In genomic region chr14:60735848-60736547, GRCm38 (mm10) we compare ENCODE assay signal across 8 mouse cellular contexts. TPM values are rescaled to one million over a fixed set of nuclear protein-coding genes. Genes with fewer than 3 reads are reported as not detected.
DNase-seq lines count a peak whose midpoint lies in the region; ATAC-seq and TF ChIP-seq lines count a peak whose summit lies in the region.

No protein-coding gene starts in this region.

- H3K4me3 ChIP-seq in heart, embryonic 16.5 days (ENCODE audit: low read length) = peak overlapping the region; percentile 31
- no peak overlapping the region for H3K4me3 ChIP-seq in cortical plate, adult 2 months (ENCODE audit: insufficient read depth, low read length)
- no peak overlapping the region for H3K4me3 ChIP-seq in intestine, embryonic 14.5 days (ENCODE audit: low read depth, low read length)

- no peak for TF ChIP-seq POLR2A in cortical plate, adult 2 months (IDR thresholded peaks at IDR 0.05; ENCODE audit: extremely low read depth, insufficient read depth, low read length)

- no peaks in the 10 kb centered on the region for H3K36me3 ChIP-seq in heart, embryonic 16.5 days (ENCODE audit: control insufficient read depth, insufficient read depth)
- no peaks in the 10 kb centered on the region for H3K36me3 ChIP-seq in intestine, embryonic 14.5 days (ENCODE audit: control insufficient read depth, insufficient read depth, low read length)

- H3K9ac ChIP-seq in heart, embryonic 16.5 days (ENCODE audit: low read length) = peak overlapping the region; percentile 76
- no peak overlapping the region for H3K9ac ChIP-seq in intestine, embryonic 14.5 days (ENCODE audit: low read length)

- no peak for DNase-seq in heart, adult 18-20 months
- no peak for DNase-seq in intestine, embryonic 14.5 days (ENCODE audit: low spot score)
- DNase-seq in thymus, postnatal 36 days = no peak
- DNase-seq in spleen, adult 12 weeks (ENCODE audit: low spot score) = no peak
- DNase-seq in right cerebral cortex, postnatal 4 days = no peak

- peak overlapping the region; percentile 96 for H3K27ac ChIP-seq in heart, embryonic 16.5 days (ENCODE audit: low read length)
- H3K27ac ChIP-seq in cortical plate, adult 2 months (ENCODE audit: insufficient read depth, low read length) = 0 out of 2 replicates have a peak overlapping the region, but pooled peaks have one; percentile 32
- H3K27ac ChIP-seq in intestine, embryonic 14.5 days (ENCODE audit: low read depth) = peak overlapping the region; percentile 80; the same call in 1 of the 2 replicates

- H3K4me2 ChIP-seq in heart, embryonic 16.5 days (ENCODE audit: low read depth, low read length) = peak overlapping the region; percentile 63
- H3K4me2 ChIP-seq in intestine, embryonic 14.5 days (ENCODE audit: low read length) = peak overlapping the region; percentile 31

- no peaks in the 10 kb centered on the region for H3K9me3 ChIP-seq in heart, embryonic 16.5 days (replicated peaks; ENCODE audit: control insufficient read depth, low read length)
- no peaks in the 10 kb centered on the region for H3K9me3 ChIP-seq in intestine, embryonic 14.5 days (ENCODE audit: control insufficient read depth, low read length)

- WGBS in heart, embryonic 16.5 days = 35% methylated on average over 13 of the region's 13 CpGs
- WGBS in intestine, embryonic 14.5 days = 57% methylated on average over 13 of the region's 13 CpGs

- TF ChIP-seq CTCF in cortical plate, adult 2 months (IDR thresholded peaks at IDR 0.05; ENCODE audit: extremely low read depth, insufficient read depth, low read length) = no peak

- H3K27me3 ChIP-seq in heart, embryonic 16.5 days (ENCODE audit: control insufficient read depth, insufficient read depth, low read length) = no peaks in the 10 kb centered on the region
- no peaks in the 10 kb centered on the region for H3K27me3 ChIP-seq in intestine, embryonic 14.5 days (replicated peaks; ENCODE audit: control insufficient read depth, insufficient read depth, low read length)

- no peak for ATAC-seq in heart, embryonic 16.5 days (replicated peaks; ENCODE audit: extremely low read depth, insufficient read depth, low FRiP score)
- no peak for ATAC-seq in intestine, embryonic 14.5 days (replicated peaks; ENCODE audit: low FRiP score, low TSS enrichment, low read depth)
- ATAC-seq in monocyte, adult 5-6 weeks (replicated peaks; ENCODE audit: insufficient number of reproducible peaks, low FRiP score, low TSS enrichment, poor library complexity, severe bottlenecking) = peak; percentile 25

- H3K4me1 ChIP-seq in heart, embryonic 16.5 days (ENCODE audit: control insufficient read depth, insufficient read depth, low read length) = peaks cover 71% of the 10 kb centered on the region
- H3K4me1 ChIP-seq in cortical plate, adult 2 months (ENCODE audit: control insufficient read depth, insufficient read depth, low read length) = peaks cover 2% of the 10 kb centered on the region
- peaks cover 47% of the 10 kb centered on the region for H3K4me1 ChIP-seq in intestine, embryonic 14.5 days (replicated peaks; ENCODE audit: control insufficient read depth, insufficient read depth, low read length)

RNA-seq across cellular contexts. Expression of gene C1qtnf9, which starts 31.9 kb away (rescaled TPM):
- polyA plus RNA-seq in heart, embryonic 16.5 days (2015; fragmentation: Nextera tagmentation; extraction: Ambion mirVana) = 3.7 and 4.0 TPM in 2 replicates
- total RNA-seq in heart, adult 18-20 months (2021) = 10 to 100 TPM; 42.7 to 47.8 TPM
- polyA plus RNA-seq in cortical plate, adult 2 months (2012; rRNA removed) = 0.31 and 0.36 TPM in 2 replicates
- 0.12 and 0.15 TPM in 2 replicates for polyA plus RNA-seq in intestine, embryonic 14.5 days (2014; fragmentation: Nextera tagmentation; extraction: Ambion mirVana)
- total RNA-seq in monocyte, adult 5-6 weeks (2017) = 0.39 TPM in 1 of 3 replicates, not detected in the others

RNA-seq across cellular contexts. Expression of gene Mipep, which starts 48.4 kb away (rescaled TPM):
- 32.6 and 33.2 TPM in 2 replicates for polyA plus RNA-seq in heart, embryonic 16.5 days (2015; fragmentation: Nextera tagmentation; extraction: Ambion mirVana)
- total RNA-seq in heart, adult 18-20 months (2021) = 10 to 100 TPM; 70.0 to 75.1 TPM
- polyA plus RNA-seq in cortical plate, adult 2 months (2012; rRNA removed) = 15.7 and 18.5 TPM in 2 replicates
- polyA plus RNA-seq in intestine, embryonic 14.5 days (2014; fragmentation: Nextera tagmentation; extraction: Ambion mirVana) = 21.0 and 21.2 TPM in 2 replicates
- total RNA-seq in monocyte, adult 5-6 weeks (2017) = 4.9 to 11.3 TPM (median 5.7 TPM) in 3 replicates

Comparison
In these comparisons a context has a peak if more than half of its experiments do, and no peak if none do; other contexts are left out.
1. H3K27ac ChIP-seq: peak in every context shown above with its lines; median percentile 96 in heart, embryonic 16.5 days; 80 in intestine, embryonic 14.5 days; 32 in cortical plate, adult 2 months.